Mouse (Mus musculus): ENCODE data around the gene Fam222a.

The Fam222a gene

DNA sequence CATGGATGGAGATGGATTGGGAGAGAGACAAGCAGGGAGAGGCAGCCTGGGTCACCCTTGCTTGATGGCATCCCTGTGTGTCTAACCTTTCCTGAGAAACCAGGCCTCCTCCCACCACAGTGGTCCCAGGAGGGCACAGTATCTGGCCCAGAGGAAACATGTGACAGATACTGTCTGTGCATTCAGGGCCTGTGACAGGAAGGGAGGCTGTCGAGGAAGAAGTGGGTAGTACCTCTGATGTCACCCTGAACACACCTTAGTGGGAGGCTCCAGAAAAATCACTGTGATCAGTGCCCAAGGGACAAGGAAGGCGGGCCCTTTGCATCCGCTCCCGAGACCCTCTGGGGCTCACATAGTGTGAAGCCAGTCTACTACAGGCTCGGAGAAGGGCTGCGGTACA, 38.2 kb downstream of the Fam222a start:
- no peak for DNase-seq (ENCODE audit: extremely low read depth, low read depth)

GRCm38 (mm10) chr5:114607651-114608050, 39.8 kb downstream of the Fam222a start:
- no peak for DNase-seq (ENCODE audit: extremely low read depth, low read depth)

- no peak for DNase-seq (ENCODE audit: extremely low read depth, low read depth)
These were observed 40.7 kb downstream of the Fam222a start for GRCm38 (mm10) chr5:114608516-114608915.

- no peak for DNase-seq (ENCODE audit: extremely low read depth, low read depth)
These were observed 43.4 kb downstream of the Fam222a start for GRCm38 (mm10) chr5:114611256-114611655.

- DNase-seq (ENCODE audit: extremely low read depth, low read depth): no peak
These were observed 44.3 kb downstream of the Fam222a start for GRCm38 (mm10) chr5:114611968-114612608.

DNA sequence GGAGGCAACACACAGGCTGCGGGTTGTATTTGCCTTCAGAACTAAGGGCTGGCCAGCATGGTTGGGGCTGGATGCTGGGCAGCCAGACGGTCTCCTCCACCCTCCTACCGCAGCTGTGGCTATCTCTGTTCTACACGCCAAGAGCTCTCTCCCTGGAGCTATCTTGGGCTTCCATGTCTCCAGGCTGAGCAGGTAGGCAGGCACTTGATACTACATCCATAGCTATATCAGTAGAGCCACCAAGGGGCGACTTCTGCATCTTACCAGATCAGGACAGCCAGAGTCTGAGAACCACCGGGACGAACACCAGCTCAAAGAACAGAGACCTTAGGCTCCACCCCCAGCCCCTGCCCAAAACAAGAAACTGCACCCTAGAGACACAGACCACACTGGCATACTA, 47.0 kb downstream of the Fam222a start:
- DNase-seq (ENCODE audit: extremely low read depth, low read depth): peak; percentile 36

DNA sequence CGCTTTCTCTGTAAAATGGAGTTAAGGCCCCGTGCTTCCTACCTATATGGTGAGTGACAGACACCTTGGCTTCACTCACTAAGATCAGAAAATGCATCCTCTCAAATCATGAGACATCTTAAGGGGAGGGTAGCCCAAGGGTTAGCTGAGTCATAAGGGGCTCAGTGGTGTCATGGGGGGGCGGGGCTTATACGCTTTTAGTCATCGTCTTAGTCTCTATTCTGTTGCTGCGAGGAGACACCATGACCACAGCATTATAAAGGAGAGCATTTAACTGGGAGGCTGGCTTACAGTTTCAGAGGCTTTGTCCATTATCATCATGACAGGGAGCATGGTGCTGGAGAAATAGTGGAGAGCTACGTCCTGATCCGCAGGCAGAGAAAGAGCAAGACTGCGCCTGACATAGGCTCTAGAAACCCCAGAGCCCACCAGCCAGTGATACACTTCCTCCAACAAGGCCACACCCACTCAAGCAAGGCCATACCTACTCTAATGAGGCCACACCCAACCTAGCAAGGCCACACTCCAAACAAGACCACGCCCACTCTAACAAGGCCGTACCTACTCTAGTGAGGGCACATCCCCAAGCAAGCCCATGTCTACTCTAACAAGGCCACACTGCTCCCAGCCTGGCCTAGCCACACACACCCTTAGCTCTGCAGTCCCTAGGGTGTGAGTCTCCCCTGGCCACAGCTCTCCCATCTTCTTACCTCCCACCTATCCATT, 48.7 kb downstream of the Fam222a start:
- peak; percentile 62 for DNase-seq (ENCODE audit: extremely low read depth, low read depth)

DNA sequence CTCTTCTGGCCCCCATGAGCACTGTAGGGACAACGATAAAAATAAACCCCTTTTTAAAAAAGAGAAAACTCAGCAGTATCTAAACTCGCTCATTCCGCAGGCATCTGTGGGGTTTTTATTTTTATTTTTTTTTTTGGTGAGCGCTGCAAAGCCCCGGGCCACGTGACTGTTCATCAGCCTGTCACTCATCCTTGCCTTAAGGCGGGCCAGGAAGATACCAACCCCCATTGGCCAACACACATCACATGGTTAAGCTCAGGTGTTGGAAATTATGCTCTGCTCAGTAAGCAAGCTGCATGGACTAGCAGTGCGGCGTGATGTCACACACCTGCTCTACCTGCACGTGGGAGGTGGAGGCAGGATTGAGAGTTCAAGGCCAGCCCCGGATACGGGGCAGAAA, 50.0 kb downstream of the Fam222a start:
- no peak for DNase-seq (ENCODE audit: extremely low read depth, low read depth)

- DNase-seq (ENCODE audit: extremely low read depth, low read depth): peak; percentile 75
These were observed 51.0 kb downstream of the Fam222a start for GRCm38 (mm10) chr5:114618851-114619250.

DNA sequence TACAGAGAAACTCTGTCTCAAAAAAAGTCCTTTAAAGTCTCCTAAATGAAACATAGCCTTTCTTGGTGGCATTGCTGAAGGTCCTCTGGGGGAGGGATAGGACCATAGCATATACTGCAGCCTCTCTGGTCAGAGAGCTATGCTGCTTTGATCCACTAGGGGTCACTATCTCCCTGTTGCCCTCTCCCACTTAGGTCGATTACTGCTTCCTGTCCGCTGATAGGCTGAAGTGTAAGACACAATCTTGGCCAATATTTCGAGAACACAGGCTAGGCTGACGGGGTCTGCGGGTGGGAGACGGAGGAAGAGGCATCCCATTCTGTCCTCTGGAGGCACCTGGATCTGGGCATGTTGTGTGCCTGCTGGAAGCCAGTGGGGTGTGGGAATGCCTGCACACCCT, 52.5 kb downstream of the Fam222a start:
- peak; percentile 49 for DNase-seq (ENCODE audit: extremely low read depth, low read depth)

DNA sequence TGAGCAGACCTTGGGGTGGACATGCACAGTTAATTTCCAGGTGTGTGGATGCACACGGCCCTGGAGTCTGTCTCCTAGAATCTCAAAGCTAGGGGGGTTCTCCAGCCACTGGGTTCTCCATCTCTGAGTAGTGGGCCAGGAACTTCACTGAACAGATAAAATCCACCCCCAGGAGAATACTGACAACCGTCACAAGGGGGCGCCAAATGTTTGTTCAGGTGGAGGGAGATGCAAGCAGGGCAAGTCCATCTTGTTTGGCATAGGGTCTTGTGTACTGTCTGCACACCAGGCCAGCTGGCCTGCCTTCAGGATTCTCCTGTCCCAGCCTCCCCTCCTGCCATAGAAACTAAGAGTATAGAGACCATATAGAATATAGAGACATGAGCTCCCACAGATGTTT, 57.8 kb downstream of the Fam222a start:
- DNase-seq (ENCODE audit: extremely low read depth, low read depth): no peak

DNA sequence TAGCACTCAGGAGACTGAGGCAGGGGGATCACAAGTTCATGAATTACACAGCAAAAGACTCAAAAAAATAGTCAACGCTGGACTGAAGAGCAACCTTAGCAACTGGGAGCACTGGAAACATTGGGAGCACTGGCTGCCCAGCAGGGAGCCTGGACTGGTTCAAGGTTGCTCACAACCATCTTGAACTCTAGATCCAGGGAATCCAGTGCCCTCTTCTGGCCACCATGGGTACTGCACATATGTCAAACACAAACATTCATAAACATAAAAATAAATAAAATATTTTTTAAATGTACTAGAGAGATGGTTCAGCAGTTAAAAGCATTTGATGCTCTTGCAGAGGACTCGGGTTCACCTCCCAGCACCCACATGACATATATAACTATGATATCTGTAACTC, 63.5 kb downstream of the Fam222a start:
- no peak for DNase-seq (ENCODE audit: extremely low read depth, low read depth)

GRCm38 (mm10) chr5:114636091-114636490, 68.3 kb downstream of the Fam222a start:
- no peak for DNase-seq (ENCODE audit: extremely low read depth, low read depth)

DNA sequence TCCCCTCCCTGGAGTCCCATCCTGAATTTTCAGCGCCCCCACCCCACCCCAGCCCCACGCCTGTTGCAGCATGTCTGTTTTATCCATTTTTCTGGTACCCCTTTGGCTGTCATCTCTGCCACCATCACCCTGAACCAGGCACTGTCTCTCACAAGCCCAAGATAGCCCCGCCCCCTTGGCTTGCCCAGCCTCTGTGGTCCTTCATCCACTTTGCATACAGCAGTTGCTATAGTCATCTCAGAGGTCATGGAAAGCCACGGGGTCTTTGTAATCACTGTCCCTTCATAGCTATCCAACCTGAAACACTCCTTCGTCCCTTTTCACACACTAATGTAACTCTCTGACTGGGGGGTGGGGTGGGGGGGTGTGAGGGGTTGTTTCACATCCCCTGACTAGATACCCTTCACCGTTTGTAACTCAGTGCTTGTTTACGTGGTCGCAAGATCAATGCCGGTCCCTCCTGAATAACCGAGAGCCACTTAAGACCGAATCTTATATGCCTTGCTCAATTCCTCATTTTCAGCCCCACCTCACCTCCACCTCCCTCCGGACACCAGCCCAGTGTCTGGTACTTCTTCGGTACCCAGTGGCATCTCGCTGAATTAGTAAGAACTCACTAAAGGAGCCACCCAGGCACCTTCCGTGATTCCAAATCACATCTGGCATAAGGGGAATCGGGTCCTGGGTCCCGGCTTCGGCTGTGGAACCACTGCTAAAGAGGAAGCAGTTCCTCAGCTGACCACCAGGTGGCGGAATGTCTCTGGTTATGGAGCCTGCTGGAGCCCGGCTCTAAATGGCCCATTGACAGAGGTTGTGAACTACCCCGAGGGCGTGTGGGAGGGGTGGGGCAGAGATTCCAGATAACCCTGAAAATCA, 71.2 kb downstream of the Fam222a start:
- DNase-seq (ENCODE audit: extremely low read depth, low read depth): no peak

DNA sequence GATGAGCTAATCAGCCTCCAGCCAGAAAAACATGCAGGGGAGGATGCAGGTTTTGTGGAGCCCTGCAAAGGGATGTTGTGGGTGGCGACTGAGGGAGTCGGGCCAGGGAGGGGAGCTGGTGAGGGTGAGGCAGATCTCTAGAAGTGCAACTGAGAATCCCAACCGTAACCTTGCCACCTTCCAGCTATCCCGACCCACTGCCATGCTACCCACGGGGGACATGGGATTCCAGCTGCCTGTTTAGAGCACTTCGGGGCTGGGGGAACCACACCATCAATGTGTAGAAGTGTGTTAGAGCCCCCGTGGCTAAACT, 71.8 kb downstream of the Fam222a start:
- DNase-seq (ENCODE audit: extremely low read depth, low read depth): no peak

- DNase-seq (ENCODE audit: extremely low read depth, low read depth): no peak
These were observed 73.0 kb downstream of the Fam222a start for GRCm38 (mm10) chr5:114640809-114641208.

DNA sequence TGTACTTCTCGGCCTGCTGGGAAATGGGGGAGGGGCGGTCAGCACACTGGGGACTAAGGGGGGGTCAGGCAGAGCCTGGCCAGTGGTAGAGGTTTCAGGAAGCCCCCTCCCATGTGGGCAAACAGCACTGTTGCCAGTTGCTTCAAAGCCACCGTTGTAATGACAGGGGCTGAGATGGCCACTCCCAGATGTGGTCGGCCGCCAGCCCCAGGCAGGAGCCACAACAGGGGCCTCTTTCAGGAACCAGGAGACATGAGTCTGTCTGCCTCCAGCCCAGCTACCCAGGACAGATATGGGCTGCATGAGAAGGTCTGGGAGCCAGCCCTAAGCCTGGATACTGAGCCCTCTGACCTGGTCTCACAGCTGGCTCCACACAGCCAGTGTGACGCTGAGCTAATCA, 77.1 kb downstream of the Fam222a start:
- DNase-seq (ENCODE audit: extremely low read depth, low read depth): no peak

GRCm38 (mm10) chr5:114645916-114646315, 78.1 kb downstream of the Fam222a start:
- DNase-seq (ENCODE audit: extremely low read depth, low read depth): no peak

GRCm38 (mm10) chr5:114647211-114647974, 79.6 kb downstream of the Fam222a start:
- DNase-seq (ENCODE audit: extremely low read depth, low read depth): peak; percentile 66

DNA sequence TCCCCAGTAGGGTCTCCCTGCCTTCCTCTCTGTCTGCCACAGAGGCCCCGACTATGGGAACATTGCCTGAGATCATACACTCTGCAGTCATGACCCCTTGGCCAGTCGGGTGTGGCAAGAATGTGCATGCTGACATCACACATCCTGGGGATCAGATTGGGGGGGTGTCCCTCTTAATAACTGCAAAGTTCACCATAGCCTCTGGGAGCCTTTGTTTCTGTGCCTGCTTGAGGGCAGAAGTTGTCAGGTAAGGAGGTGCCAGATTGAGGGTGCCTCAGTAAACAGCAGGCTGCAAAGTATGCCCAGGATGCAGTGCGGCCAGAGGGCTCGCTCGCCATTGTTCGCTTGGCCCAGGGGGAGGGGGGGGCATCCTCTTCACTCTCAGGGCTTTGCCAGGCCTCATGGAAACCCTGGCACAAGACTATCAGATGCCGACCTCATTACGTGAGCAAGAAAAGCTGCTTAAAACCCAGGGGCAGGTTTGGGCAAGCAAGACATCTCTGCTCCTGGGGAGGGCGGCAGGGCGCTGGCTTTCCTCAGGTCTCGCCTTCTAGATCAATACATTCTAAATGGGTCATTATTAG, 81.0 kb downstream of the Fam222a start:
- DNase-seq (ENCODE audit: extremely low read depth, low read depth): no peak

GRCm38 (mm10) chr5:114651002-114651401, 83.2 kb downstream of the Fam222a start:
- no peak for DNase-seq (ENCODE audit: extremely low read depth, low read depth)
